Mouse (Mus musculus): ENCODE data around the gene Ccr7. TPM values are rescaled to one million over a fixed set of nuclear protein-coding genes. Genes with fewer than 3 reads are reported as not detected.

Ccr7 gene
- total RNA-seq, 4 experiments from 2014 or later: 0.12 to 0.24 (median 0.16) TPM

- DNase-seq: no peak
Observed at GRCm38 (mm10) chr11:99115940-99116339, 38.9 kb downstream of the Ccr7 start.

GRCm38 (mm10) chr11:99113111-99113510, 41.8 kb downstream of the Ccr7 start:
- DNase-seq: no peak

GRCm38 (mm10) chr11:99112700-99113099, 42.2 kb downstream of the Ccr7 start:
- no peak for DNase-seq

GRCm38 (mm10) chr11:99111631-99112030, 43.2 kb downstream of the Ccr7 start:
- no peak for DNase-seq

GRCm38 (mm10) chr11:99111155-99111554, 43.7 kb downstream of the Ccr7 start:
- no peak for DNase-seq

GRCm38 (mm10) chr11:99110370-99111110, 44.3 kb downstream of the Ccr7 start:
- no peak for DNase-seq

- DNase-seq: no peak
Observed at GRCm38 (mm10) chr11:99108296-99108695, 46.6 kb downstream of the Ccr7 start.

GRCm38 (mm10) chr11:99105981-99106726, 48.7 kb downstream of the Ccr7 start:
- DNase-seq: no peak

- no peak for DNase-seq
Observed at GRCm38 (mm10) chr11:99104609-99105410, 50.1 kb downstream of the Ccr7 start.

- no peak for DNase-seq
Observed at GRCm38 (mm10) chr11:99102575-99103270, 52.2 kb downstream of the Ccr7 start.

GRCm38 (mm10) chr11:99101693-99102092, 53.2 kb downstream of the Ccr7 start:
- DNase-seq: no peak

GRCm38 (mm10) chr11:99100215-99100614, 54.7 kb downstream of the Ccr7 start:
- no peak for DNase-seq

GRCm38 (mm10) chr11:99099516-99099915, 55.4 kb downstream of the Ccr7 start:
- no peak for DNase-seq

GRCm38 (mm10) chr11:99098924-99099323, 56.0 kb downstream of the Ccr7 start:
- DNase-seq: no peak

GRCm38 (mm10) chr11:99096996-99097774, 57.7 kb downstream of the Ccr7 start:
- no peak for DNase-seq

GRCm38 (mm10) chr11:99096417-99096816, 58.5 kb downstream of the Ccr7 start:
- DNase-seq: no peak

GRCm38 (mm10) chr11:99095759-99096158, 59.1 kb downstream of the Ccr7 start:
- no peak for DNase-seq

- DNase-seq: no peak
Observed at GRCm38 (mm10) chr11:99094911-99095676, 59.8 kb downstream of the Ccr7 start.
